Mouse (Mus musculus): ENCODE results near the gene Ifne. TPM values are rescaled to one million over a fixed set of nuclear protein-coding genes. Genes with fewer than 3 reads are reported as not detected.

The Ifne gene
- total and polyA plus RNA-seq, 3 experiments = not detected

DNA sequence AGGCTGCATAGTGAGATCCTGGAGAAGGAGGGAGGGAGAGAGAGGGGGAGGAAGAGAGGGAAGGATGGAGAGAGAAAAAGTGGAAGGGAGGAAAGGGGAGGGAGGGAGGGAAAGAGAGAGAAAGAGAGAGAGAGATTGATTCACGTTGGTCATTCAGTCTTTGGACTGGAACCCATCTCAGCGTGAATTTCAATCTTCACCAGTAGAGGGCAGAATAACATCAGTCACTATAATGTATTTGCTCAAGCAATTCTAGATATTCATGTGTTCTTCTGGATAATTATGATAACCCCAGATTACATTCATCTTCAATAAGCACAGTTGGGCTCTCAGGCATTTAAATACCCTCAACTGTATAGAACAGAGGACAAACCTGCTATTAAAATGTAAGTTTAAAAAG, 7.3 kb downstream of the Ifne start (continued):
- TF ChIP-seq E2F4 (IDR thresholded peaks at IDR 0.05; ENCODE audit: borderline replicate concordance, low read depth, low read length) (no peak), MAX (IDR thresholded peaks at IDR 0.05; ENCODE audit: low read length) (no peak), ZC3H11A (IDR thresholded peaks at IDR 0.05; ENCODE audit: low read depth, low read length) (peak; percentile 92), ZNF384 (IDR thresholded peaks at IDR 0.05; ENCODE audit: low read depth, low read length) (no peak)

DNA sequence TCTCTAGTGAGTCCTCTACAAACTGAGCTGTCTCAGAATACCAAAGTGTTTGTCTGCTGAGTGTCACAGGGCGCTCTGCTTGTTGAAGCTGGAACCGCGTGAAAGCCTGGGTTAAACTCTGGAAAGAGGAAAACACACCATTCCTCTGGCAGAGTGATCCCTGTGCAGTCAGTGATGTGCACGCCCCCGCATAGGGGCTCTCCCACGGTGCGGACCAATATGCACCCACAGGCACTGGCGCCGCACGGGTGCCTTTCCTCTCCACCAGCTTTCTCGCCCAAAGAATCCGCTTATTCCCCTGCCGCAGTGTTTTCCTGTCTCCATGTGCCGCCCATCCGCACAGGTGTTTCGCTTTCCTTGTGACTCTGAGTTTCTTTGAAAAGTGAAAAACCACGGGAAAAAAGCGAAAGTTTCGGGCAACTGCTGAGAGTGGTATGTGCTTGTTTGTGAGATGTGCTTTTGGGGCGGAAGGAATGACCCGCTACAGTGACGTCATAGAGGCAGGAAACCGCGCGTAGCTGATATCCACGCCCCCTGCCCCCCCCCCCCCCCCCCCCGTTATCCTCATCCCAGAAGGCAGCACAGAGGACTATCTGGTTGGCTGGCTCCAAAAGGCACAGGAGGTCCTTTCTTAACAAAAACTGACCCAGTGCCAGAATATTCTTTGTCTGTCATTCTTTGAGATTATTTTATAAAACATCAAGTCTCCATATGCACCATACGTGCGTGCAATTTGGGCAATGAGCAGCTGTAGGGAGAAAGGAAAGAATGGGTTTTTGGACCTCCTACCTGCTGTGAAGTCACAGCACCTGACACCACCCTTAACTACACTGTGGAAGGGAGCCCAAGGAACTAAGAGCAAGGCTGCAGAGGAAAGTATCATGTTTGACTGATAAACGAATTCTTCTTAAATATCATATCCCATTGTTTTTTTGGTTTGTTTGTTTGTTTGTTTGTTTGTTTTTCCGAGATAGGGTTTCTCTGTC, 11.8 kb downstream of the Ifne start:
- Histone ChIP-seq H3K27ac (ENCODE audit: control insufficient read depth, low read depth, low read length) (peak overlapping the region; percentile 36; the same call in 1 of the 2 replicates), H3K4me1 (ENCODE audit: control insufficient read depth in 1 of 2, insufficient read depth in 2 of 2, low read length in 2 of 2) (peaks cover 13 to 14% of the 10 kb centered on the region in 2 experiments), H3K27me3 (ENCODE audit: control insufficient read depth in 1 of 2, insufficient read depth in 2 of 2, low read length in 2 of 2) (no peaks in the 10 kb centered on the region)
- TF ChIP-seq ZKSCAN1 (IDR thresholded peaks at IDR 0.05; ENCODE audit: low read depth, low read length) (no peak), RAD21 (IDR thresholded peaks at IDR 0.05; ENCODE audit: low read depth, low read length) (no peak), KAT2A (conservative IDR thresholded peaks at IDR 0.05; ENCODE audit: low read depth, low read length) (no peak), NELFE (IDR thresholded peaks at IDR 0.05; ENCODE audit: low read depth, low read length) (peak; percentile 66), POLR2A (IDR thresholded peaks at IDR 0.05; ENCODE audit: control insufficient read depth in 1 of 2, insufficient read depth in 1 of 2, low read depth in 1 of 2, low read length in 2 of 2, poor library complexity in 1 of 2) (peak in 1 of 2 experiments; percentile 58; a peak in 2 of 4 replicates), MAX (IDR thresholded peaks at IDR 0.05; ENCODE audit: low read length) (no peak), NRF1 (IDR thresholded peaks at IDR 0.05; ENCODE audit: insufficient read depth, low read depth, low read length, poor library complexity, severe bottlenecking) (no peak), UBTF (IDR thresholded peaks at IDR 0.05; ENCODE audit: borderline replicate concordance, insufficient read depth, low read depth, low read length) (no peak), POLR2AphosphoS5 (IDR thresholded peaks at IDR 0.05; ENCODE audit: borderline replicate concordance, low read depth, low read length) (no peak), SIN3A (IDR thresholded peaks at IDR 0.05; ENCODE audit: low read length) (peak; percentile 77), CHD2 (IDR thresholded peaks at IDR 0.05; ENCODE audit: low read length) (no peak), GATA1 (IDR thresholded peaks at IDR 0.05; ENCODE audit: low read depth, low read length) (no peak), ZC3H11A (IDR thresholded peaks at IDR 0.05; ENCODE audit: low read depth, low read length) (no peak), ELF1 (IDR thresholded peaks at IDR 0.05; ENCODE audit: low read depth, low read length) (peak; percentile 38; the same call in 1 of the 2 replicates), ETS1 (IDR thresholded peaks at IDR 0.05; ENCODE audit: low read depth, low read length) (peak; percentile 50), TBP (IDR thresholded peaks at IDR 0.05; ENCODE audit: low read depth, low read length) (no peak), JUND (IDR thresholded peaks at IDR 0.05; ENCODE audit: low read depth, low read length) (no peak), MAZ (IDR thresholded peaks at IDR 0.05; ENCODE audit: low read depth, low read length) (no peak), POLR2AphosphoS2 (IDR thresholded peaks at IDR 0.05; ENCODE audit: low read length) (peak; percentile 46; the same call in 1 of the 2 replicates), EP300 (IDR thresholded peaks at IDR 0.05; ENCODE audit: low read depth in 1 of 2, low read length in 2 of 2) (no peak; a peak in 1 of 4 replicates), MYC (IDR thresholded peaks at IDR 0.05; ENCODE audit: low read depth, low read length) (no peak), CHD1 (IDR thresholded peaks at IDR 0.05; ENCODE audit: low read depth, low read length) (no peak), TAL1 (IDR thresholded peaks at IDR 0.05; ENCODE audit: low read length) (no peak), MYB (IDR thresholded peaks at IDR 0.05; ENCODE audit: low read depth, low read length) (no peak), BHLHE40 (IDR thresholded peaks at IDR 0.05; ENCODE audit: borderline replicate concordance, low read depth, low read length) (no peak), E2F4 (IDR thresholded peaks at IDR 0.05; ENCODE audit: borderline replicate concordance, low read depth, low read length) (peak; percentile 54; the same call in 1 of the 2 replicates), MXI1 (IDR thresholded peaks at IDR 0.05; ENCODE audit: low read depth, low read length) (peak; percentile 52; the same call in 1 of the 2 replicates), RCOR1 (IDR thresholded peaks at IDR 0.05; ENCODE audit: low read depth, low read length) (peak; percentile 45; the same call in 1 of the 2 replicates), ZMIZ1 (IDR thresholded peaks at IDR 0.05; ENCODE audit: low read depth, low read length) (0 out of 2 replicates have a peak, but pooled peaks have one; percentile 33), TCF12 (IDR thresholded peaks at IDR 0.05; ENCODE audit: low read depth, low read length) (peak; percentile 48), ZNF384 (IDR thresholded peaks at IDR 0.05; ENCODE audit: low read depth, low read length) (no peak), HCFC1 (IDR thresholded peaks at IDR 0.05; ENCODE audit: low read depth, low read length) (peak; percentile 50)

More for the DNA sequence above, 11.8 kb downstream of the Ifne start:
- no peaks in the 10 kb centered on the region for H3K9me3 ChIP-seq (replicated peaks; ENCODE audit: insufficient read depth, low read length)
- no peaks in the 10 kb centered on the region for H3K79me2 ChIP-seq (ENCODE audit: control insufficient read depth, insufficient read depth, low read length, poor library complexity)
- peak overlapping the region; percentile 93 to 100 for H3K4me3 ChIP-seq (ENCODE audit: control insufficient read depth in 1 of 2, insufficient read depth in 1 of 2, low read depth in 2 of 2, low read length in 2 of 2)
- peak; percentile 79 for DNase-seq (ENCODE audit: low read depth, low spot score)
- peak overlapping the region; percentile 80 for H3K9ac ChIP-seq (ENCODE audit: control insufficient read depth, low read depth, low read length, poor library complexity, severe bottlenecking)
- peaks cover 0 to 15% of the 10 kb centered on the region in 2 experiments; a peak in 2 of 4 replicates for H3K36me3 ChIP-seq (ENCODE audit: control insufficient read depth in 1 of 2, insufficient read depth in 2 of 2, low read length in 2 of 2)
